Mouse (Mus musculus) kidney, adult 2 months (tissue): ENCODE results near the gene Tmcc3.

Experiments used
- CTCF ChIP-seq: fragments of 200-500 bp; conservative IDR thresholded peaks from 2 replicates; pipeline ENCODE4 v1.5.1; 2011; ENCODE audit warnings: low read depth, mild to moderate bottlenecking, control low read depth, low read length, moderate library complexity, mixed read lengths; ENCODE audit not compliant: insufficient read depth, insufficient read length
- POLR2A ChIP-seq: fragments of 200-500 bp; IDR thresholded peaks from one replicate; pipeline ENCODE4 v1.6.1; 2011; ENCODE audit warnings: low read depth, low read length, control low read depth

DNA sequence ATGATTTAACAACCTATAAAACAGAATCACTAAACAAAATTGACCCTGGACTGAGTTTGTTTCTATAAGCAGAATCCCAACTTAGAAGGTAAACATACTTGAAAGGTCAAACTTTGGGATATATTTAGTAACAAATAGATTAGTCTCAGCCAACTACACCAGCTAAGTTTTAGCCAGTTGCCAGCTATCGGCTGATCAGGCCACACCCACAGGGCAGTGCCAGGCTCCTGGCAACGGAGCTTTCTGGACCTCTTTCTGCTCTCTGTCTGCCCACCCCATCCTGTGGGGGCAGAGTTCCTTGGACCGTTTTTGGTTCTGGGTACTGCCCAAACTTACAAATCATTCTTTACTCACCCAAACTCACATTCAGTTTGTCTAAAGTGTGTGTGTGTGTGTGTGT is 137.9 kb downstream of the Tmcc3 start:
- TF ChIP-seq CTCF (no peak), POLR2A (no peak)
